Mouse (Mus musculus): Measurements from ENCODE around the gene Setd5.

DNA sequence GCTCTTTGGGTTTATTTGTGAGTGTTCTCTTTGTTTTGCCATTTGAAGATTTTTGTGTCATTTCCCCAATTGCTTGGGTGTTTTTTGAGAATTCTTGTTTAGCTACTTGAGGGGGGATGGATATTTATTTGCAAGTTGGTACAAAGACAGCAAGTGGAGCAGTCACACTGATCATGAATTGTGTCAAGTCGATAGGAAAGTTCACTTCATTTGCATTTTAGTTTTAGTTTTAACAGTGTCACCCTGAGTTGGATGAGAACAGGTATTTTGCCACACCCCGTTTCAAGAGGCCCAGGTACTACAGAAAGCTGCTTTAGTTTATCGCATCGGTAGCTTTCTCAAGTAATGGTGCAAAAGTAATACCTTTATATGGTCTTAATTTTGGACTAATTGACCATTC, 25.4 kb downstream of the Setd5 start:
- TF ChIP-seq EP300 (IDR thresholded peaks at IDR 0.05; ENCODE audit: low read depth), result no peak
- no peak for TF ChIP-seq CTCF (IDR thresholded peaks at IDR 0.05; ENCODE audit: low read depth)

All from liver, embryonic 14.5 days (tissue).